Mouse (Mus musculus) olfactory bulb, adult 2 months (tissue): ENCODE results near the gene Nit2.

Experiments used
- CTCF ChIP-seq: fragments of 200-500 bp; IDR thresholded peaks from 2 replicates; pipeline ENCODE4 v1.5.1; 2012; ENCODE audit warnings: low read depth, mild to moderate bottlenecking, low read length, moderate library complexity; ENCODE audit not compliant: insufficient read depth
- POLR2A ChIP-seq: fragments of 200-500 bp; IDR thresholded peaks from 2 replicates; pipeline ENCODE4 v1.6.1; 2012; ENCODE audit warnings: mild to moderate bottlenecking, low read depth, low read length, moderate library complexity; ENCODE audit not compliant: insufficient read depth

DNA sequence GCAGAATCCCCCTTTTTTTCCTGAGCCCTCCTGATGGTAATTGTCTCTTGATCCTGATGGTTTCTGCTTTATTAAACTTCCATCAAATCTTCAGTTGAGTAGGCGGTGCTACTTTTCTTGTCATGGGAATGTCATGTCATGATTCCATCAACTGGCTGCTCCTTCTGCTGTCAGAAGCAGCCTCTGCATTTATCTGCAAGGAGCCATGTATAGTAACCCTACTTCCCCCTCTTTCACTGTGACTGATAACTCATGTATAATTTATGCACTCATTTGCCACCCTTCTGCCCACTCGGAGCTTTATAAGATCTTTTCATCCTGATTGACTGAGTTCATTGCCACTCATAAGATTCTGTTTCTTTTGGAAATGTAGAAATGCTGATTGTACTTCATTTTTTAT, 49.6 kb downstream of the Nit2 start:
- TF ChIP-seq CTCF (no peak), POLR2A (no peak)
